Mouse (Mus musculus) forebrain, embryonic 15.5 days (tissue): Measurements from ENCODE around the gene Gbf1. TPM values are rescaled to one million over a fixed set of nuclear protein-coding genes. Genes with fewer than 3 reads are reported as not detected.

Experiments used
- ATAC-seq: fragments of 200-750 bp; cut with Nextera tagmentation; replicated peaks from 2 replicates; pipeline ENCODE4 v1.8.0; 2017; ENCODE audit warnings: mild to moderate bottlenecking, moderate TSS enrichment, moderate library complexity
- H3K27ac ChIP-seq: fragments of 300-500 bp; sonication (generic); replicated peaks from 2 replicates; pipeline ENCODE4 v1.5.1; 2015; ENCODE audit warnings: mild to moderate bottlenecking, inconsistent platforms
- H3K27me3 ChIP-seq: fragments of 300-500 bp; sonication (generic); 2 replicates; pipeline ENCODE4 v1.6.1; 2015; ENCODE audit warnings: inconsistent platforms
- H3K36me3 ChIP-seq: fragments of 300-500 bp; sonication (generic); 2 replicates; pipeline ENCODE4 v1.6.1; 2015; ENCODE audit warnings: mild to moderate bottlenecking, inconsistent platforms
- H3K4me1 ChIP-seq: fragments of 300-500 bp; sonication (generic); 2 replicates; pipeline ENCODE4 v1.6.1; 2015; ENCODE audit warnings: inconsistent platforms
- H3K4me2 ChIP-seq: fragments of 300-500 bp; sonication (generic); replicated peaks from 2 replicates; pipeline ENCODE4 v1.6.1; 2015; ENCODE audit warnings: mild to moderate bottlenecking, inconsistent platforms
- H3K4me3 ChIP-seq: fragments of 300-500 bp; sonication (generic); 2 replicates; pipeline ENCODE4 v1.5.1; 2015; ENCODE audit warnings: mild to moderate bottlenecking, inconsistent platforms
- H3K9ac ChIP-seq: fragments of 300-500 bp; sonication (generic); replicated peaks from 2 replicates; pipeline ENCODE4 v1.6.1; 2015; ENCODE audit warnings: mild to moderate bottlenecking, inconsistent platforms
- H3K9me3 ChIP-seq: fragments of 300-500 bp; sonication (generic); 2 replicates; pipeline ENCODE4 v1.6.1; 2016; ENCODE audit warnings: inconsistent platforms
- WGBS: fragments of 180-500 bp; shearing (Covaris S2); methylation state at CpG from one replicate; pipeline ENCODE4 v1.1.7; 2015; ENCODE audit warnings: mixed read lengths; 5-methylcytosine and 5-hydroxymethylcytosine counted together
- polyA plus RNA-seq: library from polyadenylated mRNA; unstranded; fragments of >200 nt; fragmentation: Nextera tagmentation; extraction: Ambion mirVana; gene quantifications from 2 replicates; pipeline ENCODE4 v1.2.1, GENCODE M21; 2015

Gene Gbf1
- polyA plus RNA-seq, 1 experiment from 2014 or later = 71.3 TPM

GRCm38 (mm10) chr19:46227300-46227699 lies 75.0 kb downstream of the Gbf1 start:
- Histone ChIP-seq H3K4me3 (no peak overlapping the region), H3K4me1 (no peaks in the 10 kb centered on the region), H3K36me3 (no peaks in the 10 kb centered on the region), H3K4me2 (no peak overlapping the region), H3K9ac (no peak overlapping the region), H3K27me3 (no peaks in the 10 kb centered on the region), H3K27ac (no peak overlapping the region), H3K9me3 (no peaks in the 10 kb centered on the region)
- no peak for ATAC-seq
- 95% methylated on average over 3 of the region's 3 CpGs for WGBS

- H3K4me2 ChIP-seq = no peak overlapping the region
- no peaks in the 10 kb centered on the region for H3K36me3 ChIP-seq
- H3K27ac ChIP-seq = no peak overlapping the region
- no peaks in the 10 kb centered on the region for H3K4me1 ChIP-seq
- no peak overlapping the region for H3K9ac ChIP-seq
- no peak overlapping the region for H3K4me3 ChIP-seq
- H3K9me3 ChIP-seq = no peaks in the 10 kb centered on the region
- H3K27me3 ChIP-seq = no peaks in the 10 kb centered on the region
- WGBS = 68% methylated on average over 2 of the region's 2 CpGs
- no peak for ATAC-seq
Measured at GRCm38 (mm10) chr19:46234450-46234849, 82.1 kb downstream of the Gbf1 start.

- Histone ChIP-seq H3K36me3 (no peaks in the 10 kb centered on the region), H3K27me3 (no peaks in the 10 kb centered on the region), H3K27ac (no peak overlapping the region), H3K4me1 (no peaks in the 10 kb centered on the region), H3K4me2 (no peak overlapping the region), H3K9me3 (no peaks in the 10 kb centered on the region), H3K4me3 (no peak overlapping the region), H3K9ac (no peak overlapping the region)
- WGBS = 27% methylated on average over 5 of the region's 5 CpGs
- ATAC-seq = no peak
Measured at GRCm38 (mm10) chr19:46236658-46237057, 84.3 kb downstream of the Gbf1 start.

GRCm38 (mm10) chr19:46240246-46240645 lies 87.9 kb downstream of the Gbf1 start:
- 78% methylated on average over 2 of the region's 2 CpGs for WGBS
- H3K9me3 ChIP-seq = no peaks in the 10 kb centered on the region
- H3K9ac ChIP-seq = no peak overlapping the region
- no peaks in the 10 kb centered on the region for H3K4me1 ChIP-seq
- no peaks in the 10 kb centered on the region for H3K36me3 ChIP-seq
- H3K27me3 ChIP-seq = no peaks in the 10 kb centered on the region
- no peak overlapping the region for H3K4me3 ChIP-seq
- no peak overlapping the region for H3K27ac ChIP-seq
- H3K4me2 ChIP-seq = no peak overlapping the region
- no peak for ATAC-seq

GRCm38 (mm10) chr19:46242416-46242815 lies 90.1 kb downstream of the Gbf1 start:
- Histone ChIP-seq H3K9me3 (no peaks in the 10 kb centered on the region), H3K9ac (no peak overlapping the region), H3K4me3 (no peak overlapping the region), H3K27me3 (no peaks in the 10 kb centered on the region), H3K27ac (no peak overlapping the region), H3K4me1 (no peaks in the 10 kb centered on the region), H3K36me3 (0 out of 2 replicates have a peak, but pooled peaks cover 9% of the 10 kb centered on the region), H3K4me2 (no peak overlapping the region)
- WGBS = 86% methylated on average over 5 of the region's 5 CpGs
- ATAC-seq = no peak

GRCm38 (mm10) chr19:46244628-46245027 lies 92.3 kb downstream of the Gbf1 start:
- Histone ChIP-seq H3K4me1 (no peaks in the 10 kb centered on the region), H3K9me3 (no peaks in the 10 kb centered on the region), H3K27ac (no peak overlapping the region), H3K9ac (no peak overlapping the region), H3K27me3 (no peaks in the 10 kb centered on the region), H3K36me3 (0 out of 2 replicates have a peak, but pooled peaks cover 9% of the 10 kb centered on the region), H3K4me3 (no peak overlapping the region), H3K4me2 (no peak overlapping the region)
- no peak for ATAC-seq
- 8% methylated on average over 5 of the region's 5 CpGs for WGBS

GRCm38 (mm10) chr19:46248991-46249390 lies 96.7 kb downstream of the Gbf1 start:
- Histone ChIP-seq H3K4me1 (no peaks in the 10 kb centered on the region), H3K9ac (no peak overlapping the region), H3K27ac (no peak overlapping the region), H3K4me3 (no peak overlapping the region), H3K4me2 (no peak overlapping the region), H3K27me3 (no peaks in the 10 kb centered on the region), H3K36me3 (0 out of 2 replicates have a peak, but pooled peaks cover 16% of the 10 kb centered on the region), H3K9me3 (no peaks in the 10 kb centered on the region)
- no peak for ATAC-seq
- 42% methylated on average over 7 of the region's 7 CpGs for WGBS

- H3K36me3 ChIP-seq = peaks cover 28% of the 10 kb centered on the region
- H3K4me2 ChIP-seq = no peak overlapping the region
- H3K4me3 ChIP-seq = no peak overlapping the region
- H3K9ac ChIP-seq = no peak overlapping the region
- H3K27ac ChIP-seq = no peak overlapping the region
- H3K4me1 ChIP-seq = no peaks in the 10 kb centered on the region
- H3K27me3 ChIP-seq = no peaks in the 10 kb centered on the region
- no peaks in the 10 kb centered on the region for H3K9me3 ChIP-seq
- ATAC-seq = no peak
- 40% methylated on average over 7 of the region's 7 CpGs for WGBS
Measured at GRCm38 (mm10) chr19:46254163-46254752, 101.9 kb downstream of the Gbf1 start.

- ATAC-seq = no peak
- H3K4me1 ChIP-seq = no peaks in the 10 kb centered on the region
Measured at GRCm38 (mm10) chr19:46264762-46265161, 112.5 kb downstream of the Gbf1 start.

GRCm38 (mm10) chr19:46275307-46275706 lies 123.0 kb downstream of the Gbf1 start:
- Histone ChIP-seq H3K4me1 (no peaks in the 10 kb centered on the region), H3K36me3 (peaks cover 72% of the 10 kb centered on the region), H3K27ac (no peak overlapping the region), H3K4me2 (no peak overlapping the region), H3K4me3 (no peak overlapping the region), H3K27me3 (no peaks in the 10 kb centered on the region), H3K9ac (no peak overlapping the region), H3K9me3 (no peaks in the 10 kb centered on the region)
- no peak for ATAC-seq

More at GRCm38 (mm10) chr19:46264762-46265161, 112.5 kb downstream of the Gbf1 start:
- 91% methylated on average over 7 of the region's 7 CpGs for WGBS
- no peak overlapping the region for H3K4me3 ChIP-seq
- no peaks in the 10 kb centered on the region for H3K27me3 ChIP-seq
- H3K27ac ChIP-seq = no peak overlapping the region
- no peak overlapping the region for H3K4me2 ChIP-seq
- H3K36me3 ChIP-seq = peaks cover 91% of the 10 kb centered on the region
- H3K9ac ChIP-seq = no peak overlapping the region
- H3K9me3 ChIP-seq = no peaks in the 10 kb centered on the region

GRCm38 (mm10) chr19:46282081-46282849 lies 130.0 kb downstream of the Gbf1 start:
- H3K36me3 ChIP-seq = peaks cover 77% of the 10 kb centered on the region
- no peak overlapping the region for H3K4me2 ChIP-seq
- no peak overlapping the region for H3K27ac ChIP-seq
- WGBS = 95% methylated on average over 11 of the region's 11 CpGs
- H3K27me3 ChIP-seq = no peaks in the 10 kb centered on the region
- no peak overlapping the region for H3K9ac ChIP-seq
- no peak overlapping the region for H3K4me3 ChIP-seq
- no peak for ATAC-seq
- no peaks in the 10 kb centered on the region for H3K4me1 ChIP-seq
- no peaks in the 10 kb centered on the region for H3K9me3 ChIP-seq

- 88% methylated on average over 4 of the region's 4 CpGs for WGBS
- Histone ChIP-seq H3K36me3 (peaks cover 64% of the 10 kb centered on the region), H3K4me3 (no peak overlapping the region), H3K4me1 (no peaks in the 10 kb centered on the region), H3K4me2 (no peak overlapping the region), H3K9ac (no peak overlapping the region), H3K27ac (no peak overlapping the region), H3K27me3 (no peaks in the 10 kb centered on the region), H3K9me3 (no peaks in the 10 kb centered on the region)
- no peak for ATAC-seq
Measured at GRCm38 (mm10) chr19:46284686-46285085, 132.4 kb downstream of the Gbf1 start.
